Mouse (Mus musculus) kidney, adult 2 months (tissue): ENCODE measurements at regions not wholly inside any gene's neighbourhood (a gene's known extent, or its start where the extent isn't known, plus 50 kb on each side); places are given as distances from the start of the nearest gene placed in this dataset.

Experiments
- DNase-seq: peaks from one replicate; pipeline ENCODE4 v3.0.0; 2021
- H3K27ac ChIP-seq: fragments of 200-500 bp; 2 replicates; pipeline ENCODE4 v1.5.1; 2012; ENCODE audit warnings: low read depth, low read length, control low read depth, inconsistent platforms; ENCODE audit not compliant: insufficient read depth
- H3K27me3 ChIP-seq: fragments of 200-500 bp; replicated peaks from 2 replicates; pipeline ENCODE4 v1.6.1; 2012; ENCODE audit warnings: mild to moderate bottlenecking, moderate library complexity, low read length, inconsistent platforms; ENCODE audit not compliant: control insufficient read depth, insufficient read depth
- H3K36me3 ChIP-seq: fragments of 200-500 bp; 2 replicates; pipeline ENCODE4 v1.6.1; 2012; ENCODE audit warnings: mild to moderate bottlenecking, moderate library complexity, low read length, inconsistent platforms; ENCODE audit not compliant: control insufficient read depth, insufficient read depth
- H3K4me1 ChIP-seq: fragments of 200-500 bp; 2 replicates; pipeline ENCODE4 v1.6.1; 2011; ENCODE audit warnings: low read length; ENCODE audit not compliant: control insufficient read depth, insufficient read depth
- H3K4me3 ChIP-seq: fragments of 200-500 bp; 2 replicates; pipeline ENCODE4 v1.5.1; 2011; ENCODE audit warnings: mild to moderate bottlenecking, low read depth, low read length, control low read depth; ENCODE audit not compliant: insufficient read depth
- CTCF ChIP-seq: fragments of 200-500 bp; conservative IDR thresholded peaks from 2 replicates; pipeline ENCODE4 v1.5.1; 2011; ENCODE audit warnings: low read depth, mild to moderate bottlenecking, control low read depth, low read length, moderate library complexity, mixed read lengths; ENCODE audit not compliant: insufficient read depth, insufficient read length
- POLR2A ChIP-seq: fragments of 200-500 bp; IDR thresholded peaks from one replicate; pipeline ENCODE4 v1.6.1; 2011; ENCODE audit warnings: low read depth, low read length, control low read depth
- WGBS: fragments of 180-500 bp; shearing (Covaris S2); methylation state at CpG from one replicate; pipeline ENCODE4 v1.1.7; 2018; 5-methylcytosine and 5-hydroxymethylcytosine counted together

- no peak for DNase-seq
- H3K4me1 ChIP-seq, result no peaks in the 10 kb centered on the region
- TF ChIP-seq POLR2A (no peak), CTCF (no peak)
- no peak overlapping the region for H3K27ac ChIP-seq
- no peak overlapping the region for H3K4me3 ChIP-seq
- H3K27me3 ChIP-seq, result no peaks in the 10 kb centered on the region
- WGBS, result 89% methylated on average over 10 of the region's 10 CpGs
- H3K36me3 ChIP-seq, result no peaks in the 10 kb centered on the region
These were observed 64.0 kb upstream of the Hnrnpk start for GRCm38 (mm10) chr13:58467097-58467642.

DNA sequence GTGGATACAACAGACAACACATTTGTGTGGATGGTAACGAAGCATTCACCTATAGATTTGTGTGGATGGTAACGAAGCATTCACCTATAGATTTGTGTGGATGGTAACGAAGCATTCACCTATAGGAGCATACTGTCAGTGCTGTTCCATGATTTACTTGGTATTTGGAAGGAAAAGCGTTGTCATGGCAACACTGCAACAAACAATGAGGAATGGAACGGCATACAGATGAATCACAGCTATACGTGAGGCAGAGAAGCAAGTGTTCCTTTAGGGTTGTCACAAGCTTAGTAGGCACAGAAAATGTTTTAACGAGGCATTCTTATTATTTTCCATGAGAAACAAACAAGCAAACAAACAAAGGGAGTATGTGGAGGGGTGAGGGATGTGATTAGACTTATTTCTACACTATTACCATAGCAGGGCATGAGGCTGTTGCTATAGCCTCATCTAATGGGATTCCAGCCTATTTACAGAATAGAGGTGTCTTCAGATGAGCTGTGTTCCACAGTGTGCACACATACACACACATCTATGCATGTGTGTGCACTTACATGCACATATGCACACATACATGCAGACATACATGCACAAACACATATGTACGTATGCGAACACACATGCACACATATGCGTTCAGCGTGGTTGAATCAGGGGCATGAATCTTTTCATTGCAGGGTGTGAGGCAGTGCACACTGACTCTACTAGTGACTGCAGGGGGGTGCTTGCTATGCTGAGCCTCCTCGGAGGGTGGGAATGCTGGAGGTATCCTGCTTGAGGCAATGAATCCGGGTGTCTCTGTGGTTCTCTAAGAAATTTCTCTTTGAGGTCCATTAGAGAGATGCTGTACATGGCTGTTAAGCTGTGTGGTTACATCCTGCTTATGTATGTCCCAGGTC is 62.3 kb upstream of the Hnrnpk start:
- no peak for DNase-seq
- TF ChIP-seq CTCF, result no peak
- no peak for TF ChIP-seq POLR2A
- Histone ChIP-seq H3K36me3 (no peaks in the 10 kb centered on the region), H3K4me1 (no peaks in the 10 kb centered on the region), H3K27ac (no peak overlapping the region), H3K4me3 (no peak overlapping the region), H3K27me3 (no peaks in the 10 kb centered on the region)
- whole genome bisulfite sequencing, result 80% methylated on average over 13 of the region's 13 CpGs
